Mouse (Mus musculus): ENCODE data around the gene Acbd7. TPM values are rescaled to one million over a fixed set of nuclear protein-coding genes. Genes with fewer than 3 reads are reported as not detected.

Gene Acbd7
- polyA plus RNA-seq, 2 experiments from 2014 or later: 0.65 TPM; not detected in 1

GRCm38 (mm10) chr2:3387105-3387860 lies 51.3 kb downstream of the Acbd7 start:
- ATAC-seq: no peak

Other genes with a start within 250 kb of the Acbd7 start
- gene Fam171a1, start 221.9 kb upstream of the Acbd7 start, polyA plus RNA-seq (2017; shearing (Covaris generic)): not detected
- gene Nmt2, start 52.0 kb upstream of the Acbd7 start, polyA plus RNA-seq (2017; shearing (Covaris generic)): 10 to 100 TPM; 57.0 to 61.4 TPM
- gene Rpp38, start 3.5 kb upstream of the Acbd7 start, polyA plus RNA-seq (2017; shearing (Covaris generic)): 10 to 100 TPM; 20.8 to 21.6 TPM
- not detected for gene Olah, start 61.0 kb downstream of the Acbd7 start, polyA plus RNA-seq (2017; shearing (Covaris generic))
- gene Meig1, start 86.5 kb downstream of the Acbd7 start, polyA plus RNA-seq (2017; shearing (Covaris generic)): not detected
- gene Dclre1c, start 88.0 kb downstream of the Acbd7 start, polyA plus RNA-seq (2017; shearing (Covaris generic)): 10 to 100 TPM; 16.8 to 19.8 TPM
- gene Suv39h2, start 138.9 kb downstream of the Acbd7 start, polyA plus RNA-seq (2017; shearing (Covaris generic)): 1 to 10 TPM in 1 of 2 experiments, under 1 TPM in 1; 0.90 to 1.1 TPM
- gene Gm45902, start 176.6 kb downstream of the Acbd7 start, polyA plus RNA-seq (2017; shearing (Covaris generic)): 1 to 10 TPM; 2.3 to 3.4 TPM
- 100 to 1,000 TPM; 108 to 136 TPM for gene Hspa14, start 176.6 kb downstream of the Acbd7 start, polyA plus RNA-seq (2017; shearing (Covaris generic))
- gene Cdnf, start 176.9 kb downstream of the Acbd7 start, polyA plus RNA-seq (2017; shearing (Covaris generic)): 1 to 10 TPM in 1 of 2 experiments, under 1 TPM in 1; 0.24 to 1.2 TPM
- 100 to 1,000 TPM; 204 to 239 TPM for gene Fam107b, start 234.3 kb downstream of the Acbd7 start, polyA plus RNA-seq (2017; shearing (Covaris generic))